In the genomic region with DNA sequence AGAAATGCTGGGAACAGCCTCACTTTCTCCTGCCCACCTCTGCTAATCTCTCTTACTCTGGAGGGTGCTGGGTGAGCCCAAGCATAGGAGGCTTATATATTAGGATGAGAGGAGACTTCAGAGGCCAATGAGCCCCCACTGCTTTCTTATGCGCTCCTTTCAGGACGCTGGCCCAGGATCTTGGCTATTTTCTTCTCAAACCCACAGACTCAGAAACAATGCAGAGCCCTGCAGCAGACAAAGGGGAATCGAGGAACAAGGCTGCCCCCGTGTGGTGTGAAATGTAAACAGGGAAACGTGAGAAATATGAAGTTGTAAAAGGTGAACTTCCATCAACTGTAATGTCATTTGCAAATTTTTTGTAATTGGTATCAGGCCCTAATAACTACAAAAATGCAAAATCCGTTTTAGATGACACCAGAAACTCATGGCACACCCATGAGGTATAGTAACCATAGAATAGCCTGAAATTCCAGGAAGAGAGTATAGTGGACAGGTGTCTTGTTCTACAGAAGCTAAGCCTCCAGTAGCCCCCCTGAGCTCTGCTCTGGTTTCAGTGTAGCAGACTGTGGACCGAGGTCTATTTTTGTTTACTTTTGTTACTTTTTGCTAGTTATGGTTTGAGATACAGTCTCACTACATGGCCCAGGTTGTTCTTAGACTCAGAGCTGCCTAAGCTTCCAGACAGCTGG, we compare ENCODE assay signal across 9 mouse cellular contexts. TPM values are rescaled to one million over a fixed set of nuclear protein-coding genes. Genes with fewer than 3 reads are reported as not detected.
DNase-seq lines count a peak whose midpoint lies in the region; ATAC-seq lines count a peak whose summit lies in the region.
"Had no signal": no experiment of that assay in that cellular context is flagged by ENCODE, and none has a peak within 500 bp of the region (broad histone marks: within the 10 kb centered on the region; RNA-seq: fewer than 3 reads in every experiment).

No protein-coding gene starts in this region.

- no peak for ATAC-seq in heart, embryonic 11.5 days (replicated peaks; ENCODE audit: insufficient number of reproducible peaks, low FRiP score, low TSS enrichment)
- ATAC-seq in hindbrain, embryonic 12.5 days (ENCODE audit: low FRiP score), result 0 out of 2 replicates have a peak, but pooled peaks have one; percentile 58
- ATAC-seq in neural tube, embryonic 12.5 days (ENCODE audit: low FRiP score, low read depth), result 0 out of 2 replicates have a peak, but pooled peaks have one; percentile 50
- ATAC-seq in erythroblast, adult 5-6 weeks (replicated peaks; ENCODE audit: low FRiP score, poor library complexity, severe bottlenecking), result no peak

- peak; percentile 46 to 61 for DNase-seq in heart, postnatal 10 days
- DNase-seq in MN1 (ENCODE audit: low spot score), result peak; percentile 73
- DNase-seq in cerebellum, postnatal 25 days, result peak; percentile 76 to 82
- peak; percentile 43 to 45 for DNase-seq in left cerebral cortex, postnatal 25 days (ENCODE audit: low spot score in 2 of 2)

- no peak overlapping the region for H3K9ac ChIP-seq in heart, embryonic 11.5 days (ENCODE audit: low read depth, low read length)
- 0 out of 2 replicates have a peak overlapping the region, but pooled peaks have one; percentile 35 for H3K9ac ChIP-seq in hindbrain, embryonic 12.5 days
- no peak overlapping the region for H3K9ac ChIP-seq in neural tube, embryonic 12.5 days

- intact Hi-C loops in heart, postnatal 10 days (cut with DNase I), result loop anchor here (1.0 to 10.0 kb wide), 4 partner anchors 59 to 301 kb away; no protein-coding TSS in a partner anchor
- intact Hi-C loops in left cerebral cortex, postnatal 25 days (cut with DNase I), result loop anchor here (1.0 to 5.0 kb wide), 2 partner anchors 159 to 197 kb away; no protein-coding TSS in a partner anchor

- H3K4me3 ChIP-seq in heart, embryonic 11.5 days (ENCODE audit: low read depth, low read length), result no peak overlapping the region
- H3K4me3 ChIP-seq in hindbrain, embryonic 12.5 days, result no peak overlapping the region
- no peak overlapping the region for H3K4me3 ChIP-seq in neural tube, embryonic 12.5 days

- no peak overlapping the region for H3K27ac ChIP-seq in heart, embryonic 11.5 days (ENCODE audit: low read depth, low read length)
- no peak overlapping the region for H3K27ac ChIP-seq in hindbrain, embryonic 12.5 days
- no peak overlapping the region for H3K27ac ChIP-seq in neural tube, embryonic 12.5 days

- 9% methylated on average over 7 of the region's 7 CpGs for WGBS in heart, embryonic 11.5 days (ENCODE audit: insufficient replicate concordance)
- WGBS in hindbrain, embryonic 12.5 days, result 13% methylated on average over 7 of the region's 7 CpGs
- WGBS in neural tube, embryonic 12.5 days, result 13% methylated on average over 7 of the region's 7 CpGs

- no peaks in the 10 kb centered on the region for H3K27me3 ChIP-seq in heart, embryonic 11.5 days (ENCODE audit: control insufficient read depth, insufficient read depth, low read length)
- no peaks in the 10 kb centered on the region for H3K27me3 ChIP-seq in hindbrain, embryonic 12.5 days
- H3K27me3 ChIP-seq in neural tube, embryonic 12.5 days (replicated peaks), result no peaks in the 10 kb centered on the region

- H3K4me1 ChIP-seq in heart, embryonic 11.5 days (ENCODE audit: control insufficient read depth, insufficient read depth, low read length), result no peaks in the 10 kb centered on the region
- no peaks in the 10 kb centered on the region for H3K4me1 ChIP-seq in hindbrain, embryonic 12.5 days
- no peaks in the 10 kb centered on the region for H3K4me1 ChIP-seq in neural tube, embryonic 12.5 days

- H3K36me3 ChIP-seq in heart, embryonic 11.5 days (ENCODE audit: control insufficient read depth, insufficient read depth, low read length), result no peaks in the 10 kb centered on the region
- no peaks in the 10 kb centered on the region for H3K36me3 ChIP-seq in hindbrain, embryonic 12.5 days
- no peaks in the 10 kb centered on the region for H3K36me3 ChIP-seq in neural tube, embryonic 12.5 days

- H3K4me2 ChIP-seq in heart, embryonic 11.5 days, result no peak overlapping the region
- no peak overlapping the region for H3K4me2 ChIP-seq in hindbrain, embryonic 12.5 days (replicated peaks)
- H3K4me2 ChIP-seq in neural tube, embryonic 12.5 days (replicated peaks), result no peak overlapping the region

- no peaks in the 10 kb centered on the region for H3K9me3 ChIP-seq in heart, embryonic 11.5 days (replicated peaks; ENCODE audit: control insufficient read depth, low read length)
- H3K9me3 ChIP-seq in hindbrain, embryonic 12.5 days (replicated peaks), result no peaks in the 10 kb centered on the region
- no peaks in the 10 kb centered on the region for H3K9me3 ChIP-seq in neural tube, embryonic 12.5 days

RNA-seq across cellular contexts. Expression of gene Tcf21, which starts 43.8 kb away (rescaled TPM):
- total RNA-seq in heart, postnatal 10 days (2021), result 10 to 100 TPM; 32.5 to 33.1 TPM
- 81.8 and 84.8 TPM in 2 replicates for polyA plus RNA-seq in heart, embryonic 11.5 days (2014; fragmentation: Nextera tagmentation; extraction: Ambion mirVana)
- 0.17 and 0.96 TPM in 2 replicates for polyA plus RNA-seq in hindbrain, embryonic 12.5 days (2016; fragmentation: Nextera tagmentation; extraction: Ambion mirVana)
- total RNA-seq in left cerebral cortex, postnatal 25 days (2021), result not detected
- 0.55 and 0.73 TPM in 2 replicates for polyA plus RNA-seq in neural tube, embryonic 12.5 days (2016; fragmentation: Nextera tagmentation; extraction: Ambion mirVana)
- not detected in 2 replicates for total RNA-seq in erythroblast, adult 5-6 weeks (2015; ENCODE audit: low replicate concordance)
- not detected in 2 replicates for total RNA-seq in erythroblast, adult 5-6 weeks (2017; ENCODE audit: low replicate concordance)
- total RNA-seq: left cerebral cortex, adult 8-10 months had no signal

RNA-seq across cellular contexts. Expression of gene Tbpl1, which starts 44.4 kb away (rescaled TPM):
- 10 to 100 TPM; 24.5 to 29.3 TPM for total RNA-seq in heart, postnatal 10 days (2021)
- 57.8 and 59.9 TPM in 2 replicates for polyA plus RNA-seq in heart, embryonic 11.5 days (2014; fragmentation: Nextera tagmentation; extraction: Ambion mirVana)
- 113 TPM in 2 replicates for polyA plus RNA-seq in hindbrain, embryonic 12.5 days (2016; fragmentation: Nextera tagmentation; extraction: Ambion mirVana)
- 10 to 100 TPM; 68.2 to 69.8 TPM for total RNA-seq in left cerebral cortex, postnatal 25 days (2021)
- 117 and 119 TPM in 2 replicates for polyA plus RNA-seq in neural tube, embryonic 12.5 days (2016; fragmentation: Nextera tagmentation; extraction: Ambion mirVana)
- 5.6 and 17.9 TPM in 2 replicates for total RNA-seq in erythroblast, adult 5-6 weeks (2015; ENCODE audit: low replicate concordance)
- 14.4 and 21.3 TPM in 2 replicates for total RNA-seq in erythroblast, adult 5-6 weeks (2017; ENCODE audit: low replicate concordance)

Comparison
In these comparisons a context has a peak if more than half of its experiments do, and no peak if none do; other contexts are left out.
1. ATAC-seq: peak in hindbrain, embryonic 12.5 days (single experiment) and neural tube, embryonic 12.5 days (single experiment); none in heart, embryonic 11.5 days (single experiment) and erythroblast, adult 5-6 weeks (single experiment).
2. RNA of gene Tcf21, which starts 43.8 kb away (total RNA-seq): 32.5 to 33.1 TPM in heart, postnatal 10 days; not detected in left cerebral cortex, postnatal 25 days and not detected in erythroblast, adult 5-6 weeks; every median in the first group is over 10 times any median in the second.
3. Peak in every context shown above with its lines, with median percentiles within 50 percentile points of each other: DNase-seq.